Mouse (Mus musculus) megakaryocyte, embryonic 14.5 days (primary cell): ENCODE data around the gene Entpd5.

Source experiments
- FLI1 ChIP-seq: IDR thresholded peaks from 2 replicates; pipeline ENCODE4 v1.6.1; 2012; ENCODE audit warnings: low read length, inconsistent platforms, mixed read lengths
- GATA1 ChIP-seq: IDR thresholded peaks from 3 replicates; pipeline ENCODE4 v1.6.1; 2012; ENCODE audit warnings: mixed read lengths, low read length, inconsistent platforms, borderline replicate concordance

DNA sequence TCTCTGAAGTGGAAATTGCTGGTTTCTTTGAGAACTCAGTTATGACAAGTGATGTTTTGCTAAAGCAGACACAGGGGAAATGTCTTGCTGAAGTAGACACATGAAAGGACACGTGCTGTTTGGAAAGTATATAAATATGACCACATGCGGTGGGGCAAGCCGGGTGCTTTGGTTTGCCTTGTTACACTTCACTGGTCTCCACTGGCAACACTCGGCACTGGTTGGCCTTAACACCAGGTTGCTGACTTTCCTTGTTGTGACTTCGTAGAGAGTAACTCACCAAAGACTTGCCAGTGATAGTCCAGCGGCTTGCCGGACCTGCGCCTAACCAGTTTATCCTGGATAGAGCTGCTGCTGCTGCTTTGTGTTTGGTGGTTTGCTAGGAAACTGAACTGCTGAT, 20.7 kb downstream of the Entpd5 start:
- TF ChIP-seq GATA1 (no peak), FLI1 (no peak)
